Mouse (Mus musculus) monocyte, adult 5-6 weeks (primary cell): ENCODE data around the gene Tfam. TPM values are rescaled to one million over a fixed set of nuclear protein-coding genes. Genes with fewer than 3 reads are reported as not detected.
A peak's percentile ranks its signal among the peaks of the same experiment; 100 is the strongest.

Experiments used
- ATAC-seq: fragments of 153-309, 156-312 bp; replicated peaks from 2 replicates; pipeline ENCODE4 v1.8.0; 2017; ENCODE audit warnings: mild to moderate bottlenecking; ENCODE audit not compliant: low TSS enrichment, insufficient number of reproducible peaks, severe bottlenecking, poor library complexity, low FRiP score
- total RNA-seq: library from RNA; stranded (forward); fragments of 200-1000, 200-491, 200-594 nt; gene quantifications from 3 replicates; pipeline ENCODE4 v1.2.3, GENCODE M21; 2017

The Tfam gene
- total RNA-seq, 1 experiment from 2014 or later: 134 TPM

- ATAC-seq: peak; percentile 88
These were observed 402 bp downstream of the Tfam start for GRCm38 (mm10) chr10:71237516-71238239.

DNA sequence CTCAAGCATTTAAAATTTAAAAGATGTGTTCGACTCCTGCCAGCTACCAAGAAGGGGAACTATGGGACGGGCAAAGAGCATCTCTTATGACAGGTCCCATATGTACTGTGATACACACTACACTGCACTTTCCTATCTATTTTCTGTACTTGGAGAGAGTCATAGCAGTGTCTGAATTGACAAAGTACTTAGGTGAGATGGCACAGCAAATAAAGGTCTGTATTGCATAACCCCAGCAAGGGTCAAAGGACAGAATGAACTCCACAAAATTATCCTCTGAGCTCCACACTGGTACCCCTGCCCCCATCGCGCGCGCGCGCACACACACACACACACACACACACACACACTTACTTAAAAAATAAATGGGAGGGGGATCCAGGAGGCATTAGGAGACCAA lies 4.0 kb downstream of the Tfam start:
- no peak for ATAC-seq

GRCm38 (mm10) chr10:71225894-71226293 lies 12.2 kb downstream of the Tfam start:
- 0 out of 2 replicates have a peak, but pooled peaks have one; percentile 57 for ATAC-seq

DNA sequence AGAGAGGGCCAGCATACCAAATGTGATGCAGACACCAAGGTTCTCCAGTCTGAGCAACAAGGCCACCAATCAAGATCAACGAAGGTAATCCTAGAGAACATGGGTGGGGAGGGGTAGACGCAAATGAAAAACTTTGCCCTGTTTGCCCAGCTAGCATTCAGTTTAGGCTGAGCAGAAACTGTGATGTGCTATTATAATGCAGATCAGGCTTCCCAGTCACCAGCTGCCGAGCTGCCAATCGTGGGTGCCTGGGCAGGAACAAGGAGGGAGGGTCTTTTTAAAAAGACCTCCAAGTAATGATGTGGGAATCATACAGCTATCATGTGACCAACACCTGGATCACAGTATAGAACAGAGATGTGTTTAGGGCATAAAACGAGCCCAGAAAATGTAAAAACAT lies 15.0 kb downstream of the Tfam start:
- ATAC-seq: no peak

GRCm38 (mm10) chr10:71222639-71223038 lies 15.4 kb downstream of the Tfam start:
- no peak for ATAC-seq

DNA sequence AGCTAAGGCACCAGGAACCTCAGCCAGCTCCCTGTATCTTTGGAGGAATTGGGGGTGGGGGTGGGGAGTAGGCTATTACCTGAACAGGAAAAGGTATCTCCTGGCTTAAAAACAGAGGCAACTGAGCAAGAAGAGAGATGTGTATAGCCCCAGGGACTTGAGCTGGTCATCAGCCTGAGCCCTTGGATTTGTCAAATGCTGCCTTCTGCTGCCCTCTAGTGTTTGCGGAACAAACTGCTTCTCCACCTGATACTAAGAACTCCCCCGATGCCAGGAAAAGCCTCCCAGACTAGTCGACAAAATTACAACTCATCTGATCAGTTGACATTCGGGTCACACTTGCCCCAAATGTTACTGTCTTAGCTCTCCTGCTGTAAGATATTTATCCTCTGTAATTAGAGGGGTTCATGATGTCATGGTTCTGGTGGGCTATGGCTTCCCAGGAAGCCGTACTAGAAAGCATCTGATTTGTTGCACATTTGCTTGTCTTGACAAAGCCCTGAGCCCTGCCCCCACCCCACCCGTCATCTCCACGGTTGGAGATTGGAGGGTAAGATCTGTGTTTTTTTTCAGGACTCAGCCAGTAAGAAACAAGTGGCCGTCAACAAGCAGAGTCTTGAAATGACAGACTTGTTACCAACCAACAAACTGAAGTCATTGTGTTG lies 19.7 kb downstream of the Tfam start:
- ATAC-seq: 0 out of 2 replicates have a peak, but pooled peaks have one; percentile 42

- no peak for ATAC-seq
These were observed 22.1 kb downstream of the Tfam start for GRCm38 (mm10) chr10:71215996-71216395.

- no peak for ATAC-seq
These were observed 36.6 kb downstream of the Tfam start for GRCm38 (mm10) chr10:71201512-71201911.

DNA sequence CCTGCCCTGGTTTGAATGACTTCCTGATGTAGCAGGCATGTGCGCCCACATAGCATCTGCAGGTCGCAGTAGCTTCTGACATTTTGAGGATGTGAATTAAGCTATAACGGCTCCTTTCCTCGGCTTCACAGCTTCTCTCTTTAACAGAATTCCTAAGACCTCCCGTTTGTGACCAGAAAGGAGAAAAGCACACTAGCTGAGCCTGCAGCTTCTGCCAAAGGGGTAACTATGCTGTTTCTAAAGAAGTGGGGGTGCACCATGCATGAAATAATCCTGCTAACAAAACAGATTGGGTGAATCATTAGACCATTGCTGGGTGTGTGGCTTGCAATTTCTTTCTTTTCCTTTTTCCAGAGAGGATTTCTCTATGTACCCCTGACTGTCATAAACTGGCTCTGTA lies 37.1 kb downstream of the Tfam start:
- no peak for ATAC-seq

- no peak for ATAC-seq
These were observed 39.4 kb downstream of the Tfam start for GRCm38 (mm10) chr10:71198676-71199075.

- no peak for ATAC-seq
These were observed 40.9 kb downstream of the Tfam start for GRCm38 (mm10) chr10:71197036-71197785.

DNA sequence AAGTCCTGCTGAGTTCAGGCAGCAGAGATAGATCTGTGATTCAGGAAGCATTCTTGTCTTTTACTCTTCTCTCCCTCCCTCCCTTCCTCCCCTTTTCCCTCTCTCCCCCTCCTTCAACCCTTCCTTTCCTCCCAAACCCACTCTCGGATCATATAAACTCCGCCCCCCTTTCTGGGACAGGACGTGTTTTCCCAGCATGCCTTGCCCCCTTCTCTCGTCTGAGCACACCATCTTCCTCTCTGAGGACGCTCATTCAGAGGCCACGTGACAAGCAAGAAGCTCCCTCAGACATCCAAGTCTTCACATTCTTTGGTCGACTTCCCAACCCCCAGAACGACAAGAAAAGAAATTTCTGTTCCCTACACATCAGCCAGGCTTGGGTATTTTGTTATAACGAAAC lies 42.6 kb downstream of the Tfam start:
- no peak for ATAC-seq

DNA sequence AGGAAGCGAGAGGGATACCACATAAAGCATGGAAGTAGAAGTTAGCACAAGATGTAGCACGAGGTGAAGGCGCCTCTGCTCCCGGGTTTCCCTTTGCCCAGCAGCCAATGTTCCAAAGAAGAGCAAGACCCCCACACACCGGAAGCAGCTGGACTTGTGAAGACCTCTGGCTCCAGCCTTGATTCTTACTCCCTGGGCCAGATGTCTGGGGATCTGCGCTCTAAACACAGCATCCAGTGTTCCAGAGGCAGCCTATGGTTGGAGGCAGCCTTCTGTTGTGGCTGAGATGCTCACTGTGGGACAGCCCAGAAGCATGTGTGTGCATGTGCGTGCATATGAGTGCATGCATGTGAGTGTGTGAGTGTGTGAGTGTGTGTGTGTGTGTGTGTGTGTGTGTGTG lies 43.4 kb downstream of the Tfam start:
- no peak for ATAC-seq

DNA sequence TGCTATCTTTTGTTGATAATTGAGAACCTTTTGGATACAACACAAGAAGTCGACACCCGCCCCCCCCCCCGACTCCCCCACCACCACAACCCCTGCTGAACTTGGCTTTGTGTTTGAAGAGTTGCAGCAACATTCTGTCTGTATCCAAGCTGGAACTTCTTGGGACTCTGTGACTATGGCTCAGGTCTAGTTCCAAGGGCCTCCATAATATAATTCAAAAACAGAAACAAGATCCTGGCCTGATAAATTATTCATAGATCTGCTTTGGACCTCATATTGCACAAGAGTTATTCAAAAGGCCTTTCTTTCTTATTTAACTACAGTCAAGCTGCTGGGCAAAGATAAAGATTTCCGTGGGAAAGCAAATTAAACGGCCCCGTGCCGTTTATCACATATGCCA lies 44.8 kb downstream of the Tfam start:
- ATAC-seq: no peak

- ATAC-seq: no peak
These were observed 45.2 kb downstream of the Tfam start for GRCm38 (mm10) chr10:71192886-71193285.

DNA sequence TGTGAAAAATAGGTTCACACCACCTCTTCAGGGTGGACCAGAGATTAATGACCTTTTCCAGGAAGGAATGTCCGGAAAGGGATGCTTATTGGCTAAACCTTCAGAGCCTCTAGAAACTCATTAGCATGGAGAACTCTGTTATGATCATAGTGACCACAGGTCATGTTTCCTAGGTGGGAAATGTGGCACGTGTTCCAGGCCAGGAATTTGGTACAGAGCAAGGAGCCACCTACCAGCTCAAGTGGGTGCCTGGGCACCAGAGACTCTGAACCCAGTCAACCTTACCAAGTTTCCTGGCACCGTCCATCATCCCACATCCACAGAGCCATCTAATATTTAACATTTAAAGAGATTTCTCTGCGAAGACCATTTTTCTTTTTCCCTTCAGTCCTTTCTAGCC lies 49.4 kb downstream of the Tfam start:
- no peak for ATAC-seq

DNA sequence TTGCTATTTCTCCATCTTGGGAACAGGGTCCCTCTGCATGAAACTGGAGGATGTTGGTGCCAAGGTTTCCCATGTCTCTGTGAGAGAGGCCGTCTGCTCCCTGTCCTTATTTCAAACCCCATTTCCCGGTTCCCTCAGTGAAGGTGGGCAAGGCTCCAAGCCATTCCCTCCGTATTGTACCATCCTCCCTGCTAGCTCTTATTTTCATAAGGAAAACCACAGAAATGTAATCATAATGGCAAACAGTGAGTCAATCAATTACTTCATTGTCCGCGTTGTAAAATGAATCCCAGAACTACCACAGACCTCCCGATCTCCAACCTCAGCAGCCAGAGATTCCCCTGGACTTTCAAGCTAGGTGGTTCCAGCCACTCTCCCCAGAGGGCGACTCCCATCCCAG lies 53.0 kb downstream of the Tfam start:
- no peak for ATAC-seq

GRCm38 (mm10) chr10:71183339-71184031 lies 54.6 kb downstream of the Tfam start:
- no peak for ATAC-seq

DNA sequence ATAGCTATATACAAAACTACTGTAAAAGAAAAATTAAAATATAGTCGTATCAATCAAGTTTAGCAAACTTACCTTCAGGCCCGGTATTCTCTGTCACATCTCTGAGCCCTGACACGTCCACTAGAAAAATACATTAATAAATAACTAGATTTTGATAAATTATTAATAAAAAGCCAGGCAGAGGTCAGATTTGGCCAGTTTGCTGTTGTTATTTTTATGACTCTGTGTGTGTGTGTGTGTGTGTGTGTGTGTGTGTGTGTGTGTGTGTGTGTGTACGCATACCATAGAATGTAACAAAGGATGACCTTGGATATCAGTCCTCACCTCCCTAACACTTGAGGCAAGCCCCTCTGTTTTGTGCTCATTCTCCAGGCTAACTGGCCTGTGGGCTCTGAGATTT lies 56.1 kb downstream of the Tfam start:
- ATAC-seq: no peak
